Mouse (Mus musculus) liver, adult 2 months (tissue): Measurements from ENCODE around the gene Myocd. TPM values are rescaled to one million over a fixed set of nuclear protein-coding genes. Genes with fewer than 3 reads are reported as not detected.

Source experiments
- DNase-seq: peaks from one replicate; pipeline ENCODE4 v3.0.0-alpha.2; 2011; ENCODE audit warnings: low read depth, low spot score; ENCODE audit errors: extremely low read depth
- H3K27ac ChIP-seq: fragments of 200-500 bp; replicated peaks from 2 replicates; pipeline ENCODE4 v1.5.1; 2012; ENCODE audit warnings: low read depth, mild to moderate bottlenecking, control low read depth, inconsistent platforms, low read length; ENCODE audit not compliant: insufficient read depth
- H3K27me3 ChIP-seq: fragments of 200-500 bp; 2 replicates; pipeline ENCODE4 v1.6.1; 2012; ENCODE audit warnings: mild to moderate bottlenecking, moderate library complexity, low read length, inconsistent platforms; ENCODE audit not compliant: control insufficient read depth, insufficient read depth
- H3K36me3 ChIP-seq: fragments of 200-500 bp; 2 replicates; pipeline ENCODE4 v1.6.1; 2012; ENCODE audit warnings: low read length, inconsistent platforms; ENCODE audit not compliant: control insufficient read depth, insufficient read depth
- H3K4me1 ChIP-seq: fragments of 200-500 bp; 2 replicates; pipeline ENCODE4 v1.6.1; 2011; ENCODE audit warnings: low read length; ENCODE audit not compliant: control insufficient read depth, insufficient read depth
- H3K4me3 ChIP-seq: fragments of 200-500 bp; 2 replicates; pipeline ENCODE4 v1.5.1; 2011; ENCODE audit warnings: low read depth, mild to moderate bottlenecking, control low read depth, low read length, moderate library complexity; ENCODE audit not compliant: insufficient read depth
- H3K79me2 ChIP-seq: fragments of 200-500 bp; 2 replicates; pipeline ENCODE4 v1.6.1; 2012; ENCODE audit warnings: inconsistent platforms, mild to moderate bottlenecking, low read length, moderate library complexity; ENCODE audit not compliant: control insufficient read depth, insufficient read depth
- H3K9ac ChIP-seq: fragments of 200-500 bp; 2 replicates; pipeline ENCODE4 v1.6.1; 2012; ENCODE audit warnings: low read depth, mild to moderate bottlenecking, control low read depth, inconsistent platforms, low read length
- CTCF ChIP-seq: fragments of 200-500 bp; IDR thresholded peaks from 2 replicates; pipeline ENCODE4 v1.5.1; 2011; ENCODE audit warnings: low read depth, low read length, control low read depth
- POLR2A ChIP-seq: fragments of 200-500 bp; IDR thresholded peaks from 2 replicates; pipeline ENCODE4 v1.6.1; 2011; ENCODE audit warnings: low read length, control low read depth; ENCODE audit not compliant: insufficient read depth; ENCODE audit errors: extremely low read depth
- WGBS: fragments of 180-500 bp; shearing (Covaris S2); methylation state at CpG from one replicate; pipeline ENCODE4 v1.1.7; 2018; 5-methylcytosine and 5-hydroxymethylcytosine counted together
- polyA plus RNA-seq: library from polyadenylated mRNA; depleted of rRNA; stranded (reverse); fragments of >200 nt; gene quantifications from 2 replicates; pipeline ENCODE4 v1.2.3, GENCODE M21; 2012
- total RNA-seq: library from RNA; depleted of rRNA; stranded (reverse); fragments of >200 nt; gene quantifications from 2 replicates; pipeline ENCODE4 v1.2.3, GENCODE M21; 2014

Gene Myocd
- total and polyA plus RNA-seq, 2 experiments, result under 0.01 to 0.05 TPM

GRCm38 (mm10) chr11:65211701-65212100 is 58.1 kb downstream of the Myocd start:
- Histone ChIP-seq H3K27me3 (no peaks in the 10 kb centered on the region), H3K9ac (no peak overlapping the region), H3K4me3 (no peak overlapping the region), H3K79me2 (no peaks in the 10 kb centered on the region), H3K4me1 (no peaks in the 10 kb centered on the region), H3K36me3 (no peaks in the 10 kb centered on the region), H3K27ac (no peak overlapping the region)
- WGBS, result 69% methylated on average over 6 of the region's 6 CpGs
- TF ChIP-seq CTCF, result no peak
- no peak for TF ChIP-seq POLR2A
- DNase-seq, result no peak

DNA sequence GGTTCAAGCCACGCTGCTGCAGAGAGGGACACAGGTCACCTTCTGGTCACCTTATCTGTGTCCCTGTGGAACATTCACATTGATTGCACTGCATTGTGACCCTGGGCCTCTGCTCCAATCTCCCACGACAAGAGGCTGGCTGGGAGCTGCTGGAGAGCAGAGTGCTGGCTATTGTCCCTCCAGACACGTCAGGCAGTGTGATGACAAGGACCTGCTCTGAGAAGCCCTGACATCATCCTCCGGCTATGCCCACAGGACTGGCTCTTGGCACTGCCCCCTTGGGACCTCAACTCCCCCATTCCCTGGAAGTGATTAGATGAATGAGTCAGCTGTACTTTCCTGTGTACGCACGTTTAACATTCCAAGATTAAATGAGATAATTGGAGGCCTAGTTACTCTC is 60.3 kb downstream of the Myocd start:
- DNase-seq, result no peak
- Histone ChIP-seq H3K9ac (no peak overlapping the region), H3K36me3 (no peaks in the 10 kb centered on the region), H3K79me2 (no peaks in the 10 kb centered on the region), H3K27ac (no peak overlapping the region), H3K4me3 (no peak overlapping the region), H3K27me3 (no peaks in the 10 kb centered on the region), H3K4me1 (no peaks in the 10 kb centered on the region)
- WGBS, result 42% methylated on average over 6 of the region's 6 CpGs
- TF ChIP-seq POLR2A (no peak), CTCF (no peak)

DNA sequence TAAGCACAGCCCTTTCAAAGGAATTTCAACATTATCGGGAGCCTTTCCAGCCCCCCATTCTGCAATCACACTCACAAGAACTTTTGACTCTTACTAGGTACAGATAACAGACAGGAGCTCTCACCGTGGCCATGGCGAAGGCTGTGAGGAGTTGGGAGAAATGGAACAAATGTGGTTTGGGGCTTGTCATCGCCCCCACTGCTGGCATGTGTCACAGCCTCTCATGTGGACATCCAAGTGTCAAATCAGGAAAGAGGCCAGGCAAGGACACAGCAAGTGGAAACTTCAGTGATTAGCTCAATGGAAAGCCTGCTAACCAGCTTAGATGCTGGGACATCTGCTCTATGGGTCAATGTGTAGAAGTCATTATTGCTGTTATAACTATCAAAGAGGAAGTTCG is 64.5 kb downstream of the Myocd start:
- no peaks in the 10 kb centered on the region for H3K36me3 ChIP-seq
- no peak overlapping the region for H3K4me3 ChIP-seq
- no peak overlapping the region for H3K27ac ChIP-seq
- no peaks in the 10 kb centered on the region for H3K79me2 ChIP-seq
- 73% methylated on average over 5 of the region's 5 CpGs for WGBS
- H3K9ac ChIP-seq, result no peak overlapping the region
- H3K27me3 ChIP-seq, result no peaks in the 10 kb centered on the region
- TF ChIP-seq CTCF (no peak), POLR2A (no peak)
- no peaks in the 10 kb centered on the region for H3K4me1 ChIP-seq
- no peak for DNase-seq

GRCm38 (mm10) chr11:65204651-65205050 is 65.1 kb downstream of the Myocd start:
- no peak overlapping the region for H3K4me3 ChIP-seq
- H3K4me1 ChIP-seq, result no peaks in the 10 kb centered on the region
- WGBS, result 83% methylated on average over 13 of the region's 13 CpGs
- H3K27ac ChIP-seq, result no peak overlapping the region
- no peaks in the 10 kb centered on the region for H3K27me3 ChIP-seq
- TF ChIP-seq POLR2A (no peak), CTCF (no peak)
- no peaks in the 10 kb centered on the region for H3K79me2 ChIP-seq
- no peaks in the 10 kb centered on the region for H3K36me3 ChIP-seq
- H3K9ac ChIP-seq, result no peak overlapping the region
- DNase-seq, result no peak

- WGBS, result 75% methylated on average over 1 of the region's 1 CpGs
- Histone ChIP-seq H3K27me3 (0 out of 2 replicates have a peak, but pooled peaks cover 2% of the 10 kb centered on the region), H3K79me2 (no peaks in the 10 kb centered on the region), H3K36me3 (no peaks in the 10 kb centered on the region), H3K4me3 (no peak overlapping the region), H3K4me1 (no peaks in the 10 kb centered on the region), H3K27ac (no peak overlapping the region), H3K9ac (no peak overlapping the region)
- no peak for DNase-seq
- TF ChIP-seq CTCF (no peak), POLR2A (no peak)
Measured at GRCm38 (mm10) chr11:65203020-65203419, 66.8 kb downstream of the Myocd start.

- no peaks in the 10 kb centered on the region for H3K79me2 ChIP-seq
- no peaks in the 10 kb centered on the region for H3K36me3 ChIP-seq
- no peak overlapping the region for H3K27ac ChIP-seq
- 58% methylated on average over 5 of the region's 5 CpGs for WGBS
- no peak overlapping the region for H3K4me3 ChIP-seq
- no peaks in the 10 kb centered on the region for H3K4me1 ChIP-seq
- 0 out of 2 replicates have a peak, but pooled peaks cover 2% of the 10 kb centered on the region for H3K27me3 ChIP-seq
- H3K9ac ChIP-seq, result no peak overlapping the region
- TF ChIP-seq POLR2A, result no peak
- TF ChIP-seq CTCF, result no peak
- DNase-seq, result no peak
Measured at GRCm38 (mm10) chr11:65202236-65202635, 67.6 kb downstream of the Myocd start.
